Mouse (Mus musculus): ENCODE data around the gene Def6. TPM values are rescaled to one million over a fixed set of nuclear protein-coding genes. Genes with fewer than 3 reads are reported as not detected.

The Def6 gene
- 7.9 and 20.5 TPM in 2 replicates for polyA plus RNA-seq (2015; fragmentation: Nextera tagmentation; extraction: Ambion mirVana)

- H3K4me1 ChIP-seq (ENCODE audit: control insufficient read depth, insufficient read depth, low read length) = peaks cover 18% of the 10 kb centered on the region
- H3K4me2 ChIP-seq (ENCODE audit: low read depth, low read length) = peak within 1 kb of the TSS; percentile 78
- no peaks in the 10 kb centered on the region; the same call in 1 of the 2 replicates for H3K36me3 ChIP-seq (ENCODE audit: control insufficient read depth, insufficient read depth)
- H3K4me3 ChIP-seq (ENCODE audit: low read length) = peak within 1 kb of the TSS; percentile 57
- H3K9ac ChIP-seq (ENCODE audit: low read length) = peak within 1 kb of the TSS; percentile 84
- H3K27me3 ChIP-seq (ENCODE audit: control insufficient read depth, insufficient read depth, low read length) = no peaks in the 10 kb centered on the region
- WGBS = 19% methylated on average over 26 of the region's 26 CpGs
- H3K9me3 ChIP-seq (replicated peaks; ENCODE audit: control insufficient read depth, low read length) = no peaks in the 10 kb centered on the region
- peak within 1 kb of the TSS; percentile 88 for H3K27ac ChIP-seq (ENCODE audit: low read length)
- peak; percentile 89 for ATAC-seq (replicated peaks; ENCODE audit: extremely low read depth, insufficient read depth, low FRiP score)
These were observed at the start of gene Def6 for GRCm38 (mm10) chr17:28207591-28208313. Def6 (plus strand) TSS chr17:28207778.

- WGBS = 13% methylated on average over 10 of the region's 10 CpGs
- H3K27me3 ChIP-seq (ENCODE audit: control insufficient read depth, insufficient read depth, low read length) = peaks cover 34% of the 10 kb centered on the region
- no peaks in the 10 kb centered on the region for H3K9me3 ChIP-seq (replicated peaks; ENCODE audit: control insufficient read depth, low read length)
- no peaks in the 10 kb centered on the region for H3K36me3 ChIP-seq (ENCODE audit: control insufficient read depth, insufficient read depth)
- H3K27ac ChIP-seq (ENCODE audit: low read length) = no peak overlapping the region
- H3K4me3 ChIP-seq (ENCODE audit: low read length) = no peak overlapping the region
- H3K4me2 ChIP-seq (ENCODE audit: low read depth, low read length) = no peak overlapping the region
- H3K9ac ChIP-seq (ENCODE audit: low read length) = no peak overlapping the region
- peaks cover 11% of the 10 kb centered on the region for H3K4me1 ChIP-seq (ENCODE audit: control insufficient read depth, insufficient read depth, low read length)
- ATAC-seq (replicated peaks; ENCODE audit: extremely low read depth, insufficient read depth, low FRiP score) = no peak
These were observed 47.2 kb upstream of the Def6 start for GRCm38 (mm10) chr17:28160361-28160760.

GRCm38 (mm10) chr17:28161310-28161881 lies 46.2 kb upstream of the Def6 start:
- ATAC-seq (replicated peaks; ENCODE audit: extremely low read depth, insufficient read depth, low FRiP score) = peak; percentile 32; the same call in 1 of the 2 replicates
- Histone ChIP-seq H3K4me3 (ENCODE audit: low read length) (no peak overlapping the region), H3K27me3 (ENCODE audit: control insufficient read depth, insufficient read depth, low read length) (peaks cover 32% of the 10 kb centered on the region), H3K4me1 (ENCODE audit: control insufficient read depth, insufficient read depth, low read length) (peaks cover 11% of the 10 kb centered on the region), H3K9ac (ENCODE audit: low read length) (no peak overlapping the region), H3K4me2 (ENCODE audit: low read depth, low read length) (no peak overlapping the region), H3K9me3 (replicated peaks; ENCODE audit: control insufficient read depth, low read length) (no peaks in the 10 kb centered on the region), H3K27ac (ENCODE audit: low read length) (no peak overlapping the region), H3K36me3 (ENCODE audit: control insufficient read depth, insufficient read depth) (no peaks in the 10 kb centered on the region)
- WGBS = 15% methylated on average over 11 of the region's 11 CpGs

DNA sequence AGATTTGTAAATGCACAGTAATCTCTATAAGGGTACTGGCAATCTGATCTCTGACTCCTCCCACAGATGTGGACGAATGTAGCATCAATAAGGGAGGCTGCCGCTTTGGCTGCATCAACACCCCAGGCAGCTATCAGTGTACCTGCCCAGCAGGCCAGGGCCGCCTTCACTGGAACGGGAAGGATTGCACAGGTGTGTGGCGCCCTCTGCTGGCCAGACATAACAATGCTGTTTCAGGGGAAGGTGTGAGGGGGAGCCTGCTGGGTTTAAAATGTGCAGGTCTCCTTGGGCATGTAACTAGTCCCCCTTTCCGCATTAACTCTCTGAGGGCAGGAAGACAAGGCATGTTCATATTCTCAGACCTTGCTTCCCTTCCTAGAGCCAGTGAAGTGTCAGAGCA lies 43.9 kb upstream of the Def6 start:
- Histone ChIP-seq H3K4me2 (ENCODE audit: low read depth, low read length) (no peak overlapping the region), H3K4me1 (ENCODE audit: control insufficient read depth, insufficient read depth, low read length) (peaks cover 11% of the 10 kb centered on the region), H3K36me3 (ENCODE audit: control insufficient read depth, insufficient read depth) (no peaks in the 10 kb centered on the region), H3K27ac (ENCODE audit: low read length) (no peak overlapping the region), H3K4me3 (ENCODE audit: low read length) (no peak overlapping the region), H3K9ac (ENCODE audit: low read length) (no peak overlapping the region), H3K9me3 (replicated peaks; ENCODE audit: control insufficient read depth, low read length) (no peaks in the 10 kb centered on the region), H3K27me3 (ENCODE audit: control insufficient read depth, insufficient read depth, low read length) (peaks cover 30% of the 10 kb centered on the region)
- 0 out of 2 replicates have a peak, but pooled peaks have one; percentile 44 for ATAC-seq (replicated peaks; ENCODE audit: extremely low read depth, insufficient read depth, low FRiP score)
- whole genome bisulfite sequencing = 5% methylated on average over 6 of the region's 6 CpGs

DNA sequence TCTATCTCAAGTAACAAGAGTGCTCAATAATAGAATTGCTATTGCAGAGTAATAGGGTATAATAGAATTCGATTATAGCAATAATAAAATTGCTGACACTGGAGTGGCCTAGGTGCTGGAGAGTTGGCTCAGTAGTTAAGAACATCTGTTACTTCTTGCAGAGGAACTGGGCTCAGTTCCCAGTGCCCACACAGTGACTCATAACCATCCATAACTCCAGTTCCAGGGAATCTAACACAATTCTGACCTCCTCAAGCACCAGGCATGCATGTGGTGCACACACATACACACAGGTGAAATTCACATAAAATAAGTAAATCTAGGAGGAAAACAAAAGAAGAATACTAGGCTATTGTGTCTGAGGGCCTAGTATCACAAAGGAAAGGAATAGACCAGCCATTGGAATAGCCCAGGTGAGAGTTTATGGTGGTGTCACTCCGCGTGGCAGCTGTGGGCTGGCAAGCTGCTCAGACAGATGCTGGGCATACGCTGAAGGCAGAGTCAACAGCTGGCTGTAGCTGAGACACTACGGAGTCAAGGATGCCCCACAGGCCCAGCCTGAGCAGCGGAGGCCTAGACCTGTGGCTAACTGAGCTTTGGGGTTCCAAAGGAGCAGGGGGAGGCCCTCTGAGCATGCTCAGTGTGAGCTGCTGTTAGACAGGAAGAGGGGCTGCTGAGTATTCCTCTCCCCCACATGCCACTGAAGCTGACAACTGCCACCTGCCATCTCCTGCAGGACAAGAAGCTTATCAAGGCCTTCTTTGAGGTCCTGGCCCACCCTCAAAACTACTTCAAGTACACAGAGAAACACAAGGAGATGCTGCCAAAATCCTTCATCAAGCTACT lies 36.9 kb upstream of the Def6 start:
- Histone ChIP-seq H3K36me3 (ENCODE audit: control insufficient read depth, insufficient read depth) (no peaks in the 10 kb centered on the region), H3K9ac (ENCODE audit: low read length) (no peak overlapping the region), H3K9me3 (replicated peaks; ENCODE audit: control insufficient read depth, low read length) (no peaks in the 10 kb centered on the region), H3K27ac (ENCODE audit: low read length) (no peak overlapping the region), H3K4me1 (ENCODE audit: control insufficient read depth, insufficient read depth, low read length) (peaks cover 16% of the 10 kb centered on the region), H3K4me3 (ENCODE audit: low read length) (no peak overlapping the region), H3K4me2 (ENCODE audit: low read depth, low read length) (no peak overlapping the region), H3K27me3 (ENCODE audit: control insufficient read depth, insufficient read depth, low read length) (peaks cover 5% of the 10 kb centered on the region; the same call in 1 of the 2 replicates)
- no peak for ATAC-seq (replicated peaks; ENCODE audit: extremely low read depth, insufficient read depth, low FRiP score)
- 86% methylated on average over 6 of the region's 6 CpGs for WGBS

GRCm38 (mm10) chr17:28172690-28173089 lies 34.9 kb upstream of the Def6 start:
- Histone ChIP-seq H3K9ac (ENCODE audit: low read length) (peak overlapping the region; percentile 24; the same call in 1 of the 2 replicates), H3K27me3 (ENCODE audit: control insufficient read depth, insufficient read depth, low read length) (peaks cover 3% of the 10 kb centered on the region; the same call in 1 of the 2 replicates), H3K36me3 (ENCODE audit: control insufficient read depth, insufficient read depth) (no peaks in the 10 kb centered on the region), H3K4me2 (ENCODE audit: low read depth, low read length) (no peak overlapping the region), H3K9me3 (replicated peaks; ENCODE audit: control insufficient read depth, low read length) (no peaks in the 10 kb centered on the region), H3K27ac (ENCODE audit: low read length) (no peak overlapping the region), H3K4me3 (ENCODE audit: low read length) (no peak overlapping the region), H3K4me1 (ENCODE audit: control insufficient read depth, insufficient read depth, low read length) (peaks cover 22% of the 10 kb centered on the region)
- 32% methylated on average over 9 of the region's 9 CpGs for WGBS
- ATAC-seq (replicated peaks; ENCODE audit: extremely low read depth, insufficient read depth, low FRiP score) = no peak

DNA sequence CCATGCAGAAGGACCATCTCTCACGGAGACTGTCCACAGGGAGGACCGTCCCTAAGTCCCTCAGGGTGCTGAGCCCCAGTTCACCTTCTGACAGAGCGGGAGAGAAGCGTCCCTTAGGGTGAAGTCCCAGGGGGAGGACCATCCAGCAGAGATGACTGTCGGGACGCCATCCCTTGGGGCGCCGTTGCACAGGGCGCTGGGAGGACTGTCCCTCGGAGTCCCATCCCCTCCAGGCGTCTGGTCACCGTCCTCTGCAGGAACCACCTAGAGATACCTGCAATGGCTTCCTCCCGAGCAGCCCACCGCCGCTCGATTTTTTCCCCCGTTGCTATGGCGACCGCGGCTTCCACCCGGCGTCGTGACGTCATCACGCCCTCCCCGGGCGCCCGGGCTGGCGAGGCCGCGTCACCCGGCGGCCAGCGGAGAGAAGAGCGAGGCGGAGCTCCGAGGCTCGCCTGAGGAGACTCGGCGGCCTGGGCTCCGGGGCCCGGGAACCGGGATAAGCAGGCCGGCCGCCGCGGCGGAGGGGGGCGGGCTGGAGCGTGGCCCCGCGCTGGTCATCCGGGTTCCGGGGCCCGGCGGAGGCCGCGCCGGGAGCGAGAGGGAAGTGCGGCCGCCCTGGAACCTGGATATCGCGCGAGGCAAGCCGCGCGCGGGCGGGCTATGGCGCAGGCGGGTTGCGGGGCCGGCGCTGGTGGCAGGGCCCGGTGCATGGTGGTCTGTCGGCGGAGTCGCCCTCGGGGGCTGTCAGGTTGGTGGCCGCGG lies 30.6 kb upstream of the Def6 start, which contains the start of gene Zfp523:
Gene Zfp523 (plus strand): TSS at position 355 of the 765 bp plus-strand sequence.
- under 1% methylated on average over 81 of the region's 82 CpGs for WGBS
- Histone ChIP-seq H3K27ac (ENCODE audit: low read length) (peak within 1 kb of the TSS; percentile 88), H3K27me3 (ENCODE audit: control insufficient read depth, insufficient read depth, low read length) (no peaks in the 10 kb centered on the region), H3K9ac (ENCODE audit: low read length) (peak within 1 kb of the TSS; percentile 95), H3K4me1 (ENCODE audit: control insufficient read depth, insufficient read depth, low read length) (peaks cover 55% of the 10 kb centered on the region), H3K4me3 (ENCODE audit: low read length) (peak within 1 kb of the TSS; percentile 82), H3K36me3 (ENCODE audit: control insufficient read depth, insufficient read depth) (no peaks in the 10 kb centered on the region), H3K9me3 (replicated peaks; ENCODE audit: control insufficient read depth, low read length) (no peaks in the 10 kb centered on the region), H3K4me2 (ENCODE audit: low read depth, low read length) (peak within 1 kb of the TSS; percentile 63)
- ATAC-seq (replicated peaks; ENCODE audit: extremely low read depth, insufficient read depth, low FRiP score) = peak; percentile 84

DNA sequence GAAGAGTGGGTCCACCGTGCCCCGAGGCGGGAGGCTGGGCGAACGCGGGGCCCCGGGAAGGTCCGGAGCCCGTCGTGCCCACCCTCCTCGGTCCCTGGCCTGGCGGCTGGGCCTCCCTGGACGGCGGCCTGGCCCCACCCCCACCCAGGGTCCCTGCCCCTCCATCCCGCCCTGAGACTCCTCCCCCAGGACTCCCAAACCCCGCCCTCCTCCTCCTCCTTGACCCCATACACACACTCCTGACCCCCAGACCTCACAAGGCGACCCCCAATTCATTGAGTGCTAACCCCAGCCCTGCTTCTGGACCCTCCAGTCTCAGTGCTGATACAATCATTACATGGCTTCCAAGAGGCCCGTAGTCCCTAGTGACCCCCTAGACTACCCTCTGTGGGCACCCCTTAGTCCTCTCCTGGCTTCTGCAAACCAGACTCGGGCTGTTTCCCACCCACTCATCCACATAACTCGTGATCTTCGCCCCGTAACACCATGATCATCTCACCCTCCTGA lies 30.0 kb upstream of the Def6 start:
- Histone ChIP-seq H3K27me3 (ENCODE audit: control insufficient read depth, insufficient read depth, low read length) (no peaks in the 10 kb centered on the region), H3K36me3 (ENCODE audit: control insufficient read depth, insufficient read depth) (no peaks in the 10 kb centered on the region), H3K4me3 (ENCODE audit: low read length) (peak overlapping the region; percentile 82), H3K27ac (ENCODE audit: low read length) (peak overlapping the region; percentile 88), H3K4me1 (ENCODE audit: control insufficient read depth, insufficient read depth, low read length) (peaks cover 54% of the 10 kb centered on the region), H3K4me2 (ENCODE audit: low read depth, low read length) (peak overlapping the region; percentile 63), H3K9ac (ENCODE audit: low read length) (peak overlapping the region; percentile 95), H3K9me3 (replicated peaks; ENCODE audit: control insufficient read depth, low read length) (no peaks in the 10 kb centered on the region)
- 13% methylated on average over 14 of the region's 22 CpGs for WGBS
- ATAC-seq (replicated peaks; ENCODE audit: extremely low read depth, insufficient read depth, low FRiP score) = peak; percentile 69
